Mouse (Mus musculus) forebrain, embryonic 10.5 days (tissue): Measurements from ENCODE around the gene Gm47791. TPM values are rescaled to one million over a fixed set of nuclear protein-coding genes. Genes with fewer than 3 reads are reported as not detected.

Experiments used
- DNase-seq: peaks from one replicate; pipeline ENCODE4 v3.0.0-alpha.2; 2017; ENCODE audit warnings: low spot score; ENCODE audit errors: extremely low spot score
- H3K27ac ChIP-seq: fragments of 300-500 bp; sonication (generic); 2 replicates; pipeline ENCODE4 v1.5.1; 2016; ENCODE audit warnings: mild to moderate bottlenecking
- H3K27me3 ChIP-seq: fragments of 300-500 bp; sonication (generic); 2 replicates; pipeline ENCODE4 v1.6.1; 2016; ENCODE audit warnings: mild to moderate bottlenecking; ENCODE audit not compliant: poor library complexity, severe bottlenecking
- H3K36me3 ChIP-seq: fragments of 300-500 bp; sonication (generic); replicated peaks from 2 replicates; pipeline ENCODE4 v1.6.1; 2016; ENCODE audit warnings: mild to moderate bottlenecking, moderate library complexity
- H3K4me1 ChIP-seq: fragments of 300-500 bp; sonication (generic); 2 replicates; pipeline ENCODE4 v1.6.1; 2016
- H3K4me3 ChIP-seq: fragments of 300-500 bp; sonication (generic); 2 replicates; pipeline ENCODE4 v1.5.1; 2016; ENCODE audit warnings: mild to moderate bottlenecking, moderate library complexity
- H3K9me3 ChIP-seq: fragments of 300-500 bp; sonication (generic); 2 replicates; pipeline ENCODE4 v1.6.1; 2016; ENCODE audit warnings: mild to moderate bottlenecking, moderate library complexity
- WGBS: fragments of 180-500 bp; shearing (Covaris S2); methylation state at CpG from one replicate; pipeline ENCODE4 v1.1.7; 2016; 5-methylcytosine and 5-hydroxymethylcytosine counted together
- polyA plus RNA-seq: library from polyadenylated mRNA; unstranded; fragments of >200 nt; fragmentation: Nextera tagmentation; extraction: Ambion mirVana; gene quantifications from 2 replicates; pipeline ENCODE4 v1.2.1, GENCODE M21; 2016

The Gm47791 gene
- polyA plus RNA-seq, 1 experiment from 2014 or later, result not detected

- no peaks in the 10 kb centered on the region for H3K4me1 ChIP-seq
- H3K4me3 ChIP-seq, result no peak overlapping the region
- H3K36me3 ChIP-seq, result peaks cover 72% of the 10 kb centered on the region
- H3K27me3 ChIP-seq, result no peaks in the 10 kb centered on the region
- H3K9me3 ChIP-seq, result no peaks in the 10 kb centered on the region
- WGBS, result 100% methylated on average over 1 of the region's 1 CpGs
- no peak overlapping the region for H3K27ac ChIP-seq
- no peak for DNase-seq
Observed at GRCm38 (mm10) chr1:82738066-82738465, 33.0 kb downstream of the Gm47791 start.

DNA sequence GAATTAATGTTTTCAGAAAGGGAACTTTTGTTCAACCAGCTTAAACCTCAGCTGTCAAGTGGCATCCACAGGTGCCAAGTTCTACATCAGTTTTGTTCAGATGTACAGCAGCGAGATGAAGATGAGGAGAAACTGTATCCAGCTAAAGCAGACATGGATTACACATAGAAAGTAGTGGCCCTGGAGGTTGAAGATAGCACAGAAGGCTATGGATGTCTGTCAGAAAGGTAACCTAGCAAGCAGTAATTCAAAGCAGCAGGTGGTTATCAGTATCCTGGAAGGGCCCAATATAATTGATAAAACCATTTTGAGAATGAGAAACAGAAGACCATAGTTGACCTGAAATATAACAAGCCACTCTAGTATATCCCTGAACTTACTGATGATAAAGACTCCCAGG, 37.7 kb downstream of the Gm47791 start:
- H3K27ac ChIP-seq, result no peak overlapping the region
- H3K9me3 ChIP-seq, result no peaks in the 10 kb centered on the region
- H3K27me3 ChIP-seq, result no peaks in the 10 kb centered on the region
- WGBS, result 98% methylated on average over 1 of the region's 1 CpGs
- H3K4me3 ChIP-seq, result no peak overlapping the region
- DNase-seq, result no peak
- no peaks in the 10 kb centered on the region for H3K4me1 ChIP-seq
- peaks cover 91% of the 10 kb centered on the region for H3K36me3 ChIP-seq

DNA sequence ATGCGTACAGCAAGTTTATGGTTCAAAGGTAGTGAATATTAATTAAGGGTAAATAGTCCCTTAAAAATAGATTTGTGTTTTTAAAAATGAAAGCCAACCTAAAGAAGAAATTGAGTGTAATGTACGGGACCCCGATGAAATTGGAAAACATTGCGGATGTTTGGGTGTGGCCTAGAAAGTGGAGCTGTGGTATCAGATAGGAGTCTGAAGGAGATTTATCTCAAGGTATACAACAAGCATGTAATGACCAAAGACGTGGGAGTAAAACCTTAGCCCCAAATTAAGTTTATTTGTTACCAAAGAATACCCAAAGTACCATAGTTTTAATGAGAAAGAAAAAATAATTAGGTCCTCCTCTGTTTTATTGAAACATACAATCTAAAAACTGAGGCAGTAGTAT, 44.6 kb downstream of the Gm47791 start:
- H3K4me1 ChIP-seq, result peaks cover 12% of the 10 kb centered on the region
- H3K4me3 ChIP-seq, result no peak overlapping the region
- 95% methylated on average over 5 of the region's 5 CpGs for WGBS
- no peaks in the 10 kb centered on the region for H3K9me3 ChIP-seq
- no peak overlapping the region for H3K27ac ChIP-seq
- peaks cover 33% of the 10 kb centered on the region for H3K36me3 ChIP-seq
- no peak for DNase-seq
- peaks cover 17% of the 10 kb centered on the region for H3K27me3 ChIP-seq

DNA sequence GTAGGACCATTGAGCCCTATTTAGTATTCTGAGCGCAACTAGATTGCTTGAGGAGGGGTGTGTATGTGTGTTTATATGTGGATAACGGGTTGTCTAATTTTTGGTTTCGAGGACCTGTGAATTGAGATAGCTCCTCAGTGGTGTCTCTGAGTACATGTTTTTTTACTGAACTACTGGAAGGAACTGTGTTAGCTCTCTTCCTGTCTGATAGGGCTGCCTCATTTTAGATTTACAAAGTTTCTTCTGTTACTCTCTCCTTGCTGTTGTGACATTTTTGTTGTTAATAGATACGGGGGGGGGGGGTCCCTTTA, 45.2 kb downstream of the Gm47791 start:
- Histone ChIP-seq H3K9me3 (no peaks in the 10 kb centered on the region), H3K27ac (no peak overlapping the region), H3K4me3 (peak overlapping the region; percentile 65), H3K4me1 (peaks cover 12% of the 10 kb centered on the region), H3K27me3 (peaks cover 23% of the 10 kb centered on the region), H3K36me3 (peaks cover 27% of the 10 kb centered on the region)
- WGBS, result 48% methylated on average over 4 of the region's 4 CpGs
- no peak for DNase-seq

DNA sequence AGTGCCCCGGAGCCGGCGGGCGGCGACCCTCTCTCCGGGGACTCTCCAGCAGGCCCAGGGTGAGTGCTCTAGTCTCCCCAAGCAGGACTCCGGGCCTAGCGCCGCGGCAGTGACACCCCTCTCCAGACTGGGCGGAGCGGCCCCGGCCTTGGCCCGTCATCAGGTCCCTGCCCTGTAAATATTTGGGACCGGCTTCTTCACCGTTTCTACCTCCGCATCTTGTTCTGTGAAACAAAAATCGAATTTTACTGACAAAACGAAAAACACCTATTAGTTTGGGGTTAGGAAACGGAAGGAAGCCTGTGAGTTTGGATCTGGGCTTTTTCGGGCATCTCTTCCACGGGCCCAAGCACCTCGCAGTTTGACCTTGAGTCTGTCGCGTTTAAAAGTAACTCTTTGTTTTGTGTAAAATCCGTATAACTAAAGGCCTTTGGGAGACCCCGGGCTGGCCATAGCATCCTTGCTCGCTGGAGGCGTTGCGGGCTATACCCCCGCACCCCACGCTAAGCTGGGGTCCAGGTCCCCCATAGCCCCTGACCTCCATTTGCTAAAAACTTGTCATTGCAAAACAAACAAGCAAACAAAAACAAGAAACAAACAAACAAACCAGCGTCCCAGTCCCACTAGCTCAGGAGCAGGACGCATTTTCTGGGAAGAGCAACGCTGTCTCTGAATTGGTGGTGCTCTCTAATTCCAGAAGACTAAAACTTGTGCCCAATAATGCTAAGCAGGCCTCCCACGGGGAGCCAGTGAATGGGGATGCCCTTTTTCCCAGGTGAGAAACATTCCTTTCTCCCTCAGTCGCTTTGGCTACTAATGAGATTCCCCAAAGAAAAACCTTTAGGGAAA, 45.8 kb downstream of the Gm47791 start:
- peaks cover 12% of the 10 kb centered on the region for H3K4me1 ChIP-seq
- H3K4me3 ChIP-seq, result peak overlapping the region; percentile 65
- no peak for DNase-seq
- peak overlapping the region; percentile 90 for H3K27ac ChIP-seq
- H3K36me3 ChIP-seq, result peaks cover 21% of the 10 kb centered on the region
- 1% methylated on average over 37 of the region's 37 CpGs for WGBS
- H3K27me3 ChIP-seq, result peaks cover 23% of the 10 kb centered on the region
- no peaks in the 10 kb centered on the region for H3K9me3 ChIP-seq

DNA sequence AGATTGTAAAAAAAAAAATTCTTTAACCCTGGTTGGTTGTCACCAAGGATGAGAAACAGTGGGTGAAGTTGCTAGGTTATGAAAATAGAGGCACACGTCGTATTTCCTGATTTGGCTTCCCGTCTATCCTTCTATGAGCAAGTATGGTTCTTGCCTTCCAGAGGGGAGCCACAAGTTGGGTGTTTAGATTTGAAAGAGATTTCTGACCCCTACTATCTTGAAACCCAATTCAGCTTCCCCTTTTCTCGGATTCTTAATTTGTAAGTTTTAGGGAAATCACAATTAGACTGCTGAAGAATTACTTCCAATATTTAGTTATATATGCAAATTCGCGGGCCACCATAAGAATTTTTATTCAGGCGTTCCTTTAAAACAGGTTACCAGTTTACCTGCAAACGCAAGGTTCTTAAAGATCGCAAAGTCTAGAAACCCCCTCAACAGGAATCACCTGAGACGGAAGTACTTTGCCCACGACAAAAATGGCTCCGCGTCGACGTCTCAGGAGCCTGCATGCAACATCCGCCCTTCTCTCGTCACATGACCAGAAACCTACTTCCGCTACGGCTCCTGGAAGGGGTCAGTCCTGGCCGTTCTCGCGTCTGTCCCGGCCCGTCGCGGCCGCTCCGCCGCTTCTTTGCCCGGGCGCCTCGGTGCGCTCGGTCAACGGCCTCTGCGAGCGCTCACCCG, 46.6 kb downstream of the Gm47791 start, which contains the start of gene Mff:
TSS of gene Mff (plus strand) at position 552 of the 687 bp plus-strand sequence.
- DNase-seq, result peak; percentile 93
- 10% methylated on average over 38 of the region's 38 CpGs for WGBS
- H3K27me3 ChIP-seq, result peaks cover 23% of the 10 kb centered on the region
- peaks cover 13% of the 10 kb centered on the region for H3K36me3 ChIP-seq
- peak within 1 kb of the TSS; percentile 90 for H3K27ac ChIP-seq
- peaks cover 12% of the 10 kb centered on the region for H3K4me1 ChIP-seq
- H3K4me3 ChIP-seq, result peak within 1 kb of the TSS; percentile 65
- no peaks in the 10 kb centered on the region for H3K9me3 ChIP-seq

Other genes with a start within 250 kb of the Gm47791 start
- 0.05 and 0.06 TPM in 2 replicates for gene Col4a4, start 184.4 kb downstream of the Gm47791 start, polyA plus RNA-seq
- gene Col4a3, start 184.3 kb downstream of the Gm47791 start, polyA plus RNA-seq, result 0.04 and 0.10 TPM in 2 replicates
- gene Mff, start 46.4 kb downstream of the Gm47791 start, polyA plus RNA-seq, result 214 and 220 TPM in 2 replicates
- not detected in 2 replicates for gene Tm4sf20, start 2.8 kb downstream of the Gm47791 start, polyA plus RNA-seq
- 30.2 and 32.9 TPM in 2 replicates for gene Agfg1, start 68.2 kb upstream of the Gm47791 start, polyA plus RNA-seq
- gene A030005L19Rik, start 142.1 kb upstream of the Gm47791 start, polyA plus RNA-seq, result not detected in 2 replicates
- not detected in 2 replicates for gene A030014E15Rik, start 153.7 kb upstream of the Gm47791 start, polyA plus RNA-seq
- gene Gm6217, start 160.2 kb upstream of the Gm47791 start, polyA plus RNA-seq, result not detected in 2 replicates
- not detected in 2 replicates for gene A030003K21Rik, start 172.1 kb upstream of the Gm47791 start, polyA plus RNA-seq
- gene Gm7544, start 184.8 kb upstream of the Gm47791 start, polyA plus RNA-seq, result not detected in 2 replicates
- not detected in 2 replicates for gene Gm47955, start 189.0 kb upstream of the Gm47791 start, polyA plus RNA-seq
- gene Gm47959, start 229.3 kb upstream of the Gm47791 start, polyA plus RNA-seq, result not detected in 2 replicates